Mouse (Mus musculus): ENCODE measurements at regions not wholly inside any gene's neighbourhood (a gene's known extent, or its start where the extent isn't known, plus 50 kb on each side); places are given as distances from the start of the nearest gene placed in this dataset.

DNA sequence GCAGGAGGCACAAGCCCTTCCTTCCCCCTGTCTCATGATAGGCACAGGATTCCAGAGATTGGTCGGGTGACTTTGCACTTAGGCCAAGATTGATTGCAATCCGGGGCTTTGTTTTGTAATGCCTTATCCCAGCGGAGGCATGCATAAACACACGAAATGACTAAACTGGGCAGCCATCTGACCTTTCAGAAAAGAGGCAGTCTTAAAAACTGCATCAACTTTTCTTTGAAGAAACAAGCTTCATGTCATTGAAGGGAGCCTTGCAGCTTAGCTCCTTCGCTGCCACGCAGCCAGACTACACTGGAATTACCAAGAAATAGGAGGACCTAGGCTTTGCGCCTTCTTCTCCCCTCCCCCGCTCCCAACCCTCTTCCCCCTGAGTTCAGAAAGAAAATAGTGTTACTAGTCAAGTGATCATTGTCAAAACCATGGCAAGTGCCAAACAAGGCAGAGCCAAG is 67.7 kb upstream of the BC052040 start:
- TF ChIP-seq POLR2A (IDR thresholded peaks at IDR 0.05; ENCODE audit: borderline replicate concordance, insufficient read depth, low read length) (no peak), CTCF (IDR thresholded peaks at IDR 0.05; ENCODE audit: borderline replicate concordance, insufficient read depth, low read depth, low read length) (no peak)
